Mouse (Mus musculus): ENCODE data around the gene Dlg4. TPM values are rescaled to one million over a fixed set of nuclear protein-coding genes. Genes with fewer than 3 reads are reported as not detected.

The Dlg4 gene
- polyA plus RNA-seq, 1 experiment from 2014 or later = 24.7 TPM

GRCm38 (mm10) chr11:70021264-70022132 is 4.8 kb downstream of the Dlg4 start:
- peak; percentile 83 for ATAC-seq (ENCODE audit: low FRiP score)
- H3K27me3 ChIP-seq (replicated peaks) = no peaks in the 10 kb centered on the region
- under 1% methylated on average over 40 of the region's 40 CpGs for WGBS

DNA sequence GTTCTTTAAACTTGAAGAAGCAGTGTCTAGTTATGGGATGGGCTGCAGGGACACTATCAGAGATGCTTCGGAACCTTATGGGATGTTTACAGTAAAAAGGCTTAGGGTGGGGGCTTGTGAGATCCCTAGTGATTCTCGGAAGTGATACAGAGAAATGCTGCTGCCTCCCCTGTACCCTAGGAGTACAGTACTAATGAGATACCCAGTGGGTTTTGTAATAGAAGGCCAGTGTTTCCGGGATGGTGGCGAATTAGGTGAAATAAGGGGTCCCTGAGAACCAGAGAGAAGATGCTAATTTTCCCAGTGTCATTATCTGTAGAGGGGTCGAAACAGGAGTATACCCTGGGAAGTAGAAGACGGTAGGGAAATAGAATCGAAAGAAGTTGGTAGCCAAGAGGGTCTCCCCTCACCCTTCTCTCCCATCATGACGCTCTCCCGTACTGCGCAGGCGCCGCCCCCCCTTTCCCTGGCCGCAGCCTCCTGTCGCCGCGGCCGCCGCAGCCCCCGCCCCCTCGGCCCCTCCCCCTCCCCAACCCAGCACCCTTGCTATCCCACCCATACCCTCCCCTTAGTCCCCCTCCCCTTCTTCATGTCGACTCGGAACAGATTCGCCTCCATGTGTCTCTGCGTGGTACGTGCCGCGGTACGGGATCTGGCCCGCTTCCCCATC is 6.9 kb downstream of the Dlg4 start:
- Histone ChIP-seq H3K9me3 (replicated peaks) (no peaks in the 10 kb centered on the region), H3K4me1 (peaks cover 93% of the 10 kb centered on the region), H3K4me3 (replicated peaks) (peak overlapping the region; percentile 42), H3K9ac (replicated peaks) (peak overlapping the region; percentile 54), H3K36me3 (no peaks in the 10 kb centered on the region), H3K4me2 (peak overlapping the region; percentile 69), H3K27me3 (replicated peaks) (no peaks in the 10 kb centered on the region), H3K27ac (replicated peaks) (peak overlapping the region; percentile 58; the same call in 1 of the 2 replicates)
- 5% methylated on average over 23 of the region's 29 CpGs for WGBS
- ATAC-seq (ENCODE audit: low FRiP score) = no peak

More at GRCm38 (mm10) chr11:70021264-70022132, 4.8 kb downstream of the Dlg4 start:
- peaks cover 83% of the 10 kb centered on the region for H3K4me1 ChIP-seq
- peak overlapping the region; percentile 83 for H3K4me2 ChIP-seq
- peak overlapping the region; percentile 64 for H3K4me3 ChIP-seq (replicated peaks)
- H3K36me3 ChIP-seq = no peaks in the 10 kb centered on the region
- H3K27ac ChIP-seq (replicated peaks) = peak overlapping the region; percentile 95
- H3K9me3 ChIP-seq (replicated peaks) = no peaks in the 10 kb centered on the region
- H3K9ac ChIP-seq (replicated peaks) = peak overlapping the region; percentile 84

- ATAC-seq (ENCODE audit: low FRiP score) = no peak
- no peaks in the 10 kb centered on the region for H3K27me3 ChIP-seq (replicated peaks)
- peak overlapping the region; percentile 42 for H3K4me3 ChIP-seq (replicated peaks)
- H3K27ac ChIP-seq (replicated peaks) = peak overlapping the region; percentile 58; the same call in 1 of the 2 replicates
- 12% methylated on average over 6 of the region's 6 CpGs for WGBS
- no peaks in the 10 kb centered on the region for H3K9me3 ChIP-seq (replicated peaks)
- peak overlapping the region; percentile 69 for H3K4me2 ChIP-seq
- H3K4me1 ChIP-seq = peaks cover 93% of the 10 kb centered on the region
- H3K9ac ChIP-seq (replicated peaks) = peak overlapping the region; percentile 54
- H3K36me3 ChIP-seq = no peaks in the 10 kb centered on the region
These were observed 7.4 kb downstream of the Dlg4 start for GRCm38 (mm10) chr11:70024151-70024514.

GRCm38 (mm10) chr11:70026689-70027088 is 9.9 kb downstream of the Dlg4 start:
- H3K4me3 ChIP-seq (replicated peaks) = peak overlapping the region; percentile 30
- H3K36me3 ChIP-seq = peaks cover 14% of the 10 kb centered on the region
- H3K4me2 ChIP-seq = peak overlapping the region; percentile 67
- peak overlapping the region; percentile 44; the same call in 1 of the 2 replicates for H3K9ac ChIP-seq (replicated peaks)
- H3K27ac ChIP-seq (replicated peaks) = peak overlapping the region; percentile 96
- peaks cover 89% of the 10 kb centered on the region for H3K4me1 ChIP-seq
- no peaks in the 10 kb centered on the region for H3K27me3 ChIP-seq (replicated peaks)
- H3K9me3 ChIP-seq (replicated peaks) = no peaks in the 10 kb centered on the region
- 1% methylated on average over 19 of the region's 19 CpGs for WGBS
- ATAC-seq (ENCODE audit: low FRiP score) = no peak

DNA sequence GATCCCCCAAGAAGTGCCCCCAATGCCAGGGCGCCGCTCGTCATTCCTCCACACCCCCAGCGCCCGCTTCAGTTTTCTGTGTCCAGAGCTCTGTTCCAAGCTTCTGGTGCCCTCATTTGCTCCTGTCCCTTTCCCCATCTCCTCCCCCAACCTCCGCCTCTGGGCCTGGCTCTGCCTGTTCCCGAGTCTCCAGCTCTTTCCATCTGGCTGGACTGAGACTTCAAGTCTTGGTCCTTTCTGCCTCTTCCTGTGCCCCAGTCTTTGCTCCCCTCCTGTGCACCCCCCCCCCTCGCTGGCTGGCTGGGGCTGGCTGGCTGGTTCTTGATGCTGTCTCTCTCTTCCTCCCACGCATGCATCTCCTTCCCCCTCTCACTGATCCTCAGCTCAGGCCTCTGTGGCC is 10.7 kb downstream of the Dlg4 start:
- Histone ChIP-seq H3K9me3 (replicated peaks) (no peaks in the 10 kb centered on the region), H3K4me2 (peak overlapping the region; percentile 67), H3K27ac (replicated peaks) (peak overlapping the region; percentile 96), H3K4me1 (peaks cover 82% of the 10 kb centered on the region), H3K4me3 (replicated peaks) (peak overlapping the region; percentile 30; the same call in 1 of the 2 replicates), H3K9ac (replicated peaks) (peak overlapping the region; percentile 36), H3K36me3 (peaks cover 21% of the 10 kb centered on the region), H3K27me3 (replicated peaks) (no peaks in the 10 kb centered on the region)
- no peak for ATAC-seq (ENCODE audit: low FRiP score)
- WGBS = 42% methylated on average over 9 of the region's 9 CpGs

DNA sequence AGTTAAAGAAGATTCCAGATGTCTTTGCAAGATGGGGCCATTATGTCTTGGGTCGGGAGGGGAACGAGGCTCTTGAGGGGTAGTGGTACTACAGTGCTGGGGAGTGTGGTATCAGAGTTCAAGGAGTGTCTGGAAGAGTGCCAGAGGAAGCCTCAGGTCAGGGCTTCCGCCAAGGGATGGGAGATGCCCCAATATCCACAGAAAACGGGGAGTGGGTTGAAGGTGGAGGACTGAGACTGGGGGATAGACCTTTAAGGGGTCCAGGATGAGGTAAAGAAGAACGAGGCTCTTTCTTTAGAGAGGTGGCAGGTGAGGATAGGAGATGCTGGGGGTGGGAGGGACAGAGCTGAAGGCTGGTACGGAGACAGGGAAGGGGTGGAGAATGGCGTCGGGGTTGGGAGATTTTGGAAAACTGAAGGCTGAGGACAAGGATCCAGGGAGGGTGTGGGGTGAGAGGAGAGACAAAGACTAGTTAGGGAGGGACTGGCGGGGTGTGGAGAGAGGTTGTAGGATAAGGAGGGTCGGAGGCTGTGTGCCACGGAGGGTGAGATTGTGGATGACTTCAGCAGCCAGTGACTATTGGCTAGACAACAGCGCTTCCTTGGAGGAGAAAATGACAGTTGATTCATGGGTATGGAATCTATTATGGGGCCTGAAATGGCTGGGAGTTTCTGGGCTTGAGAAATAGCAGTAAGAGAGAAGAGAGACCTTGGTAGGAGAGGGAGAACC is 11.8 kb downstream of the Dlg4 start:
- peak; percentile 26 for ATAC-seq (ENCODE audit: low FRiP score)
- Histone ChIP-seq H3K36me3 (peaks cover 33% of the 10 kb centered on the region), H3K27ac (replicated peaks) (peak overlapping the region; percentile 96), H3K4me2 (peak overlapping the region; percentile 67), H3K9ac (replicated peaks) (peak overlapping the region; percentile 46), H3K27me3 (replicated peaks) (no peaks in the 10 kb centered on the region), H3K4me1 (peaks cover 71% of the 10 kb centered on the region), H3K9me3 (replicated peaks) (no peaks in the 10 kb centered on the region), H3K4me3 (replicated peaks) (peak overlapping the region; percentile 37)
- 20% methylated on average over 12 of the region's 12 CpGs for WGBS

GRCm38 (mm10) chr11:70029130-70029801 is 12.5 kb downstream of the Dlg4 start:
- peaks cover 37% of the 10 kb centered on the region for H3K36me3 ChIP-seq
- H3K9ac ChIP-seq (replicated peaks) = peak overlapping the region; percentile 46
- H3K9me3 ChIP-seq (replicated peaks) = no peaks in the 10 kb centered on the region
- no peaks in the 10 kb centered on the region for H3K27me3 ChIP-seq (replicated peaks)
- peak overlapping the region; percentile 67 for H3K4me2 ChIP-seq
- peak overlapping the region; percentile 37 for H3K4me3 ChIP-seq (replicated peaks)
- peak overlapping the region; percentile 96 for H3K27ac ChIP-seq (replicated peaks)
- peak; percentile 91 for ATAC-seq (ENCODE audit: low FRiP score)
- peaks cover 65% of the 10 kb centered on the region for H3K4me1 ChIP-seq
- WGBS = under 1% methylated on average over 20 of the region's 20 CpGs

- Histone ChIP-seq H3K27ac (replicated peaks) (peak overlapping the region; percentile 96), H3K27me3 (replicated peaks) (no peaks in the 10 kb centered on the region), H3K36me3 (peaks cover 42% of the 10 kb centered on the region), H3K4me1 (peaks cover 58% of the 10 kb centered on the region), H3K4me2 (peak overlapping the region; percentile 67), H3K9me3 (replicated peaks) (no peaks in the 10 kb centered on the region), H3K4me3 (replicated peaks) (peak overlapping the region; percentile 37), H3K9ac (replicated peaks) (peak overlapping the region; percentile 46)
- 20% methylated on average over 11 of the region's 11 CpGs for WGBS
- ATAC-seq (ENCODE audit: low FRiP score) = peak; percentile 49
These were observed 13.2 kb downstream of the Dlg4 start for GRCm38 (mm10) chr11:70029829-70030550.

DNA sequence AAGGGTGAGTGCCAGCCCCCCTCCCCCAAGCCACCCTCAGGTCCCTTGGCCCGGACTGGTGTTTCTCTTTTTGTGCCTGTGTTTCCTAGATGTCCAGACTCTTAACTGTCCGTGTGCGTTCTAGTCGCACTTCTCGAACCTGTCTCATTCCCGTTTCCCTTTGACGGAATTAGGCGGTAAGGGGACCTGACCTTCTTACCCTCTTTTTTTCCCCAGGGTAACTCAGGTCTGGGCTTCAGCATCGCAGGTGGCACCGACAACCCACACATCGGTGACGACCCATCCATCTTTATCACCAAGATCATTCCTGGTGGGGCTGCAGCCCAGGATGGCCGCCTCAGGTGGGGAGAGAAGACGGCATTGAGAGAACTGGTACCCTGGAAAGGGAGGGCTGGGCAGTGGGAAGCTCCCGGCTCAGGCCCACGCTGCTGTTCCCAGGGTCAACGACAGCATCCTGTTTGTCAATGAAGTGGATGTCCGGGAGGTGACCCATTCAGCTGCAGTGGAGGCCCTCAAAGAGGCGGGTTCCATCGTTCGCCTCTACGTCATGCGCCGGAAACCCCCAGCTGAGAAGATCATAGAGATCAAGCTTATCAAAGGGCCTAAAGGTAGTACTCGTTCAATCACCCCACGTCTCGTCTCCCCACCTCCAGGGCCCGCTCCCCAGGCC is 14.0 kb downstream of the Dlg4 start:
- peak overlapping the region; percentile 46; the same call in 1 of the 2 replicates for H3K9ac ChIP-seq (replicated peaks)
- peaks cover 45% of the 10 kb centered on the region for H3K36me3 ChIP-seq
- H3K9me3 ChIP-seq (replicated peaks) = no peaks in the 10 kb centered on the region
- H3K4me1 ChIP-seq = peaks cover 50% of the 10 kb centered on the region
- 88% methylated on average over 28 of the region's 28 CpGs for WGBS
- peak overlapping the region; percentile 96 for H3K27ac ChIP-seq (replicated peaks)
- no peaks in the 10 kb centered on the region for H3K27me3 ChIP-seq (replicated peaks)
- peak overlapping the region; percentile 67 for H3K4me2 ChIP-seq
- no peak for ATAC-seq (ENCODE audit: low FRiP score)
- H3K4me3 ChIP-seq (replicated peaks) = peak overlapping the region; percentile 37; the same call in 1 of the 2 replicates

- WGBS = 97% methylated on average over 11 of the region's 11 CpGs
- H3K27ac ChIP-seq (replicated peaks) = no peak overlapping the region
- H3K36me3 ChIP-seq = peaks cover 47% of the 10 kb centered on the region
- H3K4me1 ChIP-seq = peaks cover 45% of the 10 kb centered on the region
- H3K27me3 ChIP-seq (replicated peaks) = no peaks in the 10 kb centered on the region
- H3K4me3 ChIP-seq (replicated peaks) = no peak overlapping the region
- no peak overlapping the region for H3K9ac ChIP-seq (replicated peaks)
- ATAC-seq (ENCODE audit: low FRiP score) = no peak
- H3K4me2 ChIP-seq = no peak overlapping the region
- no peaks in the 10 kb centered on the region for H3K9me3 ChIP-seq (replicated peaks)
These were observed 14.6 kb downstream of the Dlg4 start for GRCm38 (mm10) chr11:70031321-70031670.

Measured in neural tube, embryonic 15.5 days (tissue).